In genomic region chr9:106478101-106478500, GRCm38 (mm10) we compare ENCODE assay signal across 8 mouse cellular contexts. TPM values are rescaled to one million over a fixed set of nuclear protein-coding genes. Genes with fewer than 3 reads are reported as not detected.
A peak's percentile ranks its signal among the peaks of the same experiment; 100 is the strongest.
DNase-seq lines count a peak whose midpoint lies in the region; ATAC-seq and TF ChIP-seq lines count a peak whose summit lies in the region.

No protein-coding gene starts in this region.

- no peak overlapping the region for H3K27ac ChIP-seq in spleen, adult 2 months (ENCODE audit: insufficient read depth, low read length)
- H3K27ac ChIP-seq in hindbrain, embryonic 12.5 days = no peak overlapping the region
- no peak overlapping the region for H3K27ac ChIP-seq in midbrain, embryonic 14.5 days (replicated peaks; ENCODE audit: low read depth, low read length)

- TF ChIP-seq CTCF in spleen, adult 2 months (IDR thresholded peaks at IDR 0.05; ENCODE audit: extremely low read depth, insufficient read depth, insufficient read length, insufficient replicate concordance) = no peak

- DNase-seq in frontal cortex, postnatal 10 days (ENCODE audit: low spot score in 2 of 2) = peak; percentile 3 to 5
- DNase-seq in frontal cortex, adult 2 months (ENCODE audit: extremely low spot score in 1 of 2, low spot score in 1 of 2) = no peak
- DNase-seq in spleen, adult 2 months (ENCODE audit: low read depth in 1 of 2, low spot score in 2 of 2) = no peak
- DNase-seq in spleen, postnatal 36 days (ENCODE audit: low spot score in 2 of 2) = no peak
- no peak for DNase-seq in midbrain, embryonic 14.5 days
- DNase-seq in adrenal gland, postnatal 14 days = no peak
- no peak for DNase-seq in layer of hippocampus, adult 9-11 months

- H3K27me3 ChIP-seq in spleen, adult 2 months (ENCODE audit: control insufficient read depth, insufficient read depth, low read length) = no peaks in the 10 kb centered on the region
- H3K27me3 ChIP-seq in hindbrain, embryonic 12.5 days = no peaks in the 10 kb centered on the region
- H3K27me3 ChIP-seq in midbrain, embryonic 14.5 days (ENCODE audit: control insufficient read depth, insufficient read depth, low read length) = no peaks in the 10 kb centered on the region

- peaks cover 12% of the 10 kb centered on the region for H3K36me3 ChIP-seq in spleen, adult 2 months (ENCODE audit: control insufficient read depth, insufficient read depth, low read length)
- peaks cover 30% of the 10 kb centered on the region for H3K36me3 ChIP-seq in hindbrain, embryonic 12.5 days
- H3K36me3 ChIP-seq in midbrain, embryonic 14.5 days (ENCODE audit: control insufficient read depth, insufficient read depth, low read length) = peaks cover 26% of the 10 kb centered on the region

- peak overlapping the region; percentile 81 for H3K4me2 ChIP-seq in hindbrain, embryonic 12.5 days (replicated peaks)
- peak overlapping the region; percentile 95 for H3K4me2 ChIP-seq in midbrain, embryonic 14.5 days (ENCODE audit: low read length)

- peaks cover 15% of the 10 kb centered on the region; the same call in 1 of the 2 replicates for H3K4me1 ChIP-seq in spleen, adult 2 months (ENCODE audit: control insufficient read depth, insufficient read depth, insufficient read length)
- H3K4me1 ChIP-seq in hindbrain, embryonic 12.5 days = peaks cover 25% of the 10 kb centered on the region
- peaks cover 12% of the 10 kb centered on the region for H3K4me1 ChIP-seq in midbrain, embryonic 14.5 days (ENCODE audit: control insufficient read depth, insufficient read depth, low read length)

- ATAC-seq in hindbrain, embryonic 12.5 days (ENCODE audit: low FRiP score) = no peak
- no peak for ATAC-seq in midbrain, embryonic 14.5 days (ENCODE audit: low FRiP score, low TSS enrichment)

- peak overlapping the region; percentile 59 for H3K9ac ChIP-seq in hindbrain, embryonic 12.5 days
- H3K9ac ChIP-seq in midbrain, embryonic 14.5 days (replicated peaks; ENCODE audit: low read length) = peak overlapping the region; percentile 62

- no peak for TF ChIP-seq POLR2A in spleen, adult 2 months (IDR thresholded peaks at IDR 0.05; ENCODE audit: low read depth, low read length)

- H3K4me3 ChIP-seq in spleen, adult 2 months (ENCODE audit: extremely low read depth, insufficient read depth, insufficient read length) = peak overlapping the region; percentile 65; the same call in 1 of the 2 replicates
- peak overlapping the region; percentile 72 for H3K4me3 ChIP-seq in hindbrain, embryonic 12.5 days
- peak overlapping the region; percentile 66 for H3K4me3 ChIP-seq in midbrain, embryonic 14.5 days (replicated peaks; ENCODE audit: low read depth, low read length)

- WGBS in spleen, adult 2 months = 74% methylated on average over 9 of the region's 9 CpGs
- 83% methylated on average over 9 of the region's 9 CpGs for WGBS in hindbrain, embryonic 12.5 days
- WGBS in midbrain, embryonic 14.5 days = 83% methylated on average over 9 of the region's 9 CpGs

- no peaks in the 10 kb centered on the region for H3K9me3 ChIP-seq in hindbrain, embryonic 12.5 days (replicated peaks)
- H3K9me3 ChIP-seq in midbrain, embryonic 14.5 days (ENCODE audit: control insufficient read depth, low read length) = no peaks in the 10 kb centered on the region

RNA-seq across cellular contexts. Expression of gene Parp3, which starts 1.4 kb away (rescaled TPM):
- polyA plus RNA-seq in frontal cortex, adult 2 months (2012; rRNA removed) = 4.3 and 5.1 TPM in 2 replicates
- polyA plus RNA-seq in spleen, adult 2 months (2012; rRNA removed) = 43.3 and 57.9 TPM in 2 replicates
- 1.6 and 2.1 TPM in 2 replicates for polyA plus RNA-seq in hindbrain, embryonic 12.5 days (2016; fragmentation: Nextera tagmentation; extraction: Ambion mirVana)
- polyA plus RNA-seq in midbrain, embryonic 14.5 days (2014; fragmentation: Nextera tagmentation; extraction: Ambion mirVana) = 0.28 and 0.76 TPM in 2 replicates
- 24.0 and 26.5 TPM in 2 replicates for total RNA-seq in adrenal gland, postnatal 14 days (2021)

RNA-seq across cellular contexts. Expression of gene Rrp9, which starts 2.3 kb away (rescaled TPM):
- 45.6 and 45.8 TPM in 2 replicates for polyA plus RNA-seq in frontal cortex, adult 2 months (2012; rRNA removed)
- polyA plus RNA-seq in spleen, adult 2 months (2012; rRNA removed) = 33.9 and 36.8 TPM in 2 replicates
- 42.7 and 52.2 TPM in 2 replicates for polyA plus RNA-seq in hindbrain, embryonic 12.5 days (2016; fragmentation: Nextera tagmentation; extraction: Ambion mirVana)
- polyA plus RNA-seq in midbrain, embryonic 14.5 days (2014; fragmentation: Nextera tagmentation; extraction: Ambion mirVana) = 41.0 and 41.2 TPM in 2 replicates
- total RNA-seq in adrenal gland, postnatal 14 days (2021) = 34.2 and 53.4 TPM in 2 replicates

RNA-seq across cellular contexts. Expression of gene Gpr62, which starts 12.4 kb away (rescaled TPM):
- polyA plus RNA-seq in frontal cortex, adult 2 months (2012; rRNA removed) = 9.7 and 11.2 TPM in 2 replicates
- polyA plus RNA-seq in spleen, adult 2 months (2012; rRNA removed) = 0.28 and 0.66 TPM in 2 replicates
- polyA plus RNA-seq in hindbrain, embryonic 12.5 days (2016; fragmentation: Nextera tagmentation; extraction: Ambion mirVana) = 0.41 and 0.68 TPM in 2 replicates
- polyA plus RNA-seq in midbrain, embryonic 14.5 days (2014; fragmentation: Nextera tagmentation; extraction: Ambion mirVana) = 0.93 and 1.00 TPM in 2 replicates
- 0.23 TPM in 1 of 2 replicates, not detected in the other for total RNA-seq in adrenal gland, postnatal 14 days (2021)

RNA-seq across cellular contexts. Expression of gene Iqcf1, which starts 21.7 kb away (rescaled TPM):
- not detected in 2 replicates for polyA plus RNA-seq in frontal cortex, adult 2 months (2012; rRNA removed)
- not detected in 2 replicates for polyA plus RNA-seq in spleen, adult 2 months (2012; rRNA removed)
- polyA plus RNA-seq in hindbrain, embryonic 12.5 days (2016; fragmentation: Nextera tagmentation; extraction: Ambion mirVana) = not detected in 2 replicates
- not detected in 2 replicates for polyA plus RNA-seq in midbrain, embryonic 14.5 days (2014; fragmentation: Nextera tagmentation; extraction: Ambion mirVana)
- not detected in 2 replicates for total RNA-seq in adrenal gland, postnatal 14 days (2021)

RNA-seq across cellular contexts. Expression of gene Pcbp4, which starts 25.0 kb away (rescaled TPM):
- 220 and 253 TPM in 2 replicates for polyA plus RNA-seq in frontal cortex, adult 2 months (2012; rRNA removed)
- 15.8 and 22.4 TPM in 2 replicates for polyA plus RNA-seq in spleen, adult 2 months (2012; rRNA removed)
- 308 and 309 TPM in 2 replicates for polyA plus RNA-seq in hindbrain, embryonic 12.5 days (2016; fragmentation: Nextera tagmentation; extraction: Ambion mirVana)
- polyA plus RNA-seq in midbrain, embryonic 14.5 days (2014; fragmentation: Nextera tagmentation; extraction: Ambion mirVana) = 219 and 247 TPM in 2 replicates
- total RNA-seq in adrenal gland, postnatal 14 days (2021) = 24.3 and 32.2 TPM in 2 replicates

Comparison
In these comparisons a context has a peak if more than half of its experiments do, and no peak if none do; other contexts are left out.
1. DNase-seq: peak in frontal cortex, postnatal 10 days (2 of 2); none in frontal cortex, adult 2 months (0 of 2), spleen, adult 2 months (0 of 2), spleen, postnatal 36 days (0 of 2), midbrain, embryonic 14.5 days (single experiment), adrenal gland, postnatal 14 days (single experiment) and layer of hippocampus, adult 9-11 months (single experiment).
2. Peak in every context shown above with its lines, with median percentiles within 50 percentile points of each other: H3K4me3 ChIP-seq.